In the genomic region with DNA sequence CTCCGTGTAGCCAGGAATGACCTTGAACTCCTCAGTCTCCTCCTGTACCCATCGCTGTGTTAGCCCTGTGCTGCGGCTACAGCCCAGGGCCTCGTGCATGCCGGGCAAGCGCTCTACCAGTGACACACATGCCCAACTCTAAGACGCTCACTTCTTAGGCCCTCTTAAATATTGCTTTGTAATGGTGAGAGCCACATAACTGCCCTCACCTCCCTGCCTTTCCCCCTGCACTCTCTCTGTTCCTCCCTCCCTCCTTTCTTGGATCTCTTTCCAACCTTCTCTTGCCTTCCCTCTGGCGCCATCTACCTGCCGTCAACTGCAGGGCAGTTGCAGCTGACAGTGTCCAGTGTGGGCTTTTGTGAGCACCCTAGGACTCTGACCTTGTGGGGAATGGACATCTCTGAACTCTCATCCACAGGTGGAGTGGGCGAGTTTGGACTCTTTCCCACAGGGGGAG, we compare ENCODE assay signal across 8 mouse cellular contexts. TPM values are rescaled to one million over a fixed set of nuclear protein-coding genes. Genes with fewer than 3 reads are reported as not detected.
DNase-seq lines count a peak whose midpoint lies in the region; ATAC-seq lines count a peak whose summit lies in the region.

No protein-coding gene starts in this region.

- no peaks in the 10 kb centered on the region for H3K4me1 ChIP-seq in forebrain, embryonic 12.5 days
- peaks cover 24% of the 10 kb centered on the region for H3K4me1 ChIP-seq in liver, embryonic 15.5 days (replicated peaks)
- H3K4me1 ChIP-seq in neural tube, embryonic 11.5 days (ENCODE audit: control insufficient read depth, insufficient read depth, low read length) = no peaks in the 10 kb centered on the region
- peaks cover 6% of the 10 kb centered on the region; the same call in 1 of the 2 replicates for H3K4me1 ChIP-seq in stomach, embryonic 16.5 days (ENCODE audit: control insufficient read depth, insufficient read depth, low read length)

- no peaks in the 10 kb centered on the region; the same call in 1 of the 2 replicates for H3K27me3 ChIP-seq in forebrain, embryonic 12.5 days
- H3K27me3 ChIP-seq in liver, embryonic 15.5 days = 0 out of 2 replicates have a peak, but pooled peaks cover 5% of the 10 kb centered on the region
- H3K27me3 ChIP-seq in neural tube, embryonic 11.5 days (ENCODE audit: control insufficient read depth, insufficient read depth, low read length) = no peaks in the 10 kb centered on the region
- H3K27me3 ChIP-seq in stomach, embryonic 16.5 days (ENCODE audit: control insufficient read depth, insufficient read depth, low read length) = no peaks in the 10 kb centered on the region

- H3K4me3 ChIP-seq in forebrain, embryonic 12.5 days (replicated peaks) = no peak overlapping the region
- no peak overlapping the region for H3K4me3 ChIP-seq in liver, embryonic 15.5 days (replicated peaks)
- H3K4me3 ChIP-seq in neural tube, embryonic 11.5 days (ENCODE audit: low read depth, low read length) = no peak overlapping the region
- H3K4me3 ChIP-seq in stomach, embryonic 16.5 days (replicated peaks; ENCODE audit: low read length) = no peak overlapping the region

- H3K9me3 ChIP-seq in forebrain, embryonic 12.5 days = no peaks in the 10 kb centered on the region
- no peaks in the 10 kb centered on the region for H3K9me3 ChIP-seq in liver, embryonic 15.5 days (replicated peaks)
- H3K9me3 ChIP-seq in neural tube, embryonic 11.5 days (ENCODE audit: control insufficient read depth, low read length) = no peaks in the 10 kb centered on the region
- no peaks in the 10 kb centered on the region for H3K9me3 ChIP-seq in stomach, embryonic 16.5 days (replicated peaks; ENCODE audit: control insufficient read depth, low read length)

- H3K9ac ChIP-seq in forebrain, embryonic 12.5 days = no peak overlapping the region
- no peak overlapping the region for H3K9ac ChIP-seq in liver, embryonic 15.5 days
- H3K9ac ChIP-seq in neural tube, embryonic 11.5 days (ENCODE audit: low read length) = no peak overlapping the region
- H3K9ac ChIP-seq in stomach, embryonic 16.5 days (ENCODE audit: low read length) = no peak overlapping the region

- ATAC-seq in CD4-positive, CD25-positive, alpha-beta regulatory T cell, adult 4 months = peak; percentile 3
- peak; percentile 62 for ATAC-seq in forebrain, embryonic 12.5 days (ENCODE audit: low FRiP score)
- peak; percentile 58 for ATAC-seq in liver, embryonic 15.5 days (ENCODE audit: insufficient read depth)
- peak; percentile 62 for ATAC-seq in neural tube, embryonic 11.5 days (ENCODE audit: insufficient read depth, low FRiP score, low TSS enrichment)
- ATAC-seq in stomach, embryonic 16.5 days (ENCODE audit: insufficient read depth, low FRiP score) = peak; percentile 38; the same call in 1 of the 2 replicates

- 34% methylated on average over 10 of the region's 10 CpGs for WGBS in forebrain, embryonic 12.5 days
- 32% methylated on average over 10 of the region's 10 CpGs for WGBS in liver, embryonic 15.5 days (ENCODE audit: insufficient replicate concordance)
- 40% methylated on average over 10 of the region's 10 CpGs for WGBS in neural tube, embryonic 11.5 days
- WGBS in stomach, embryonic 16.5 days = 26% methylated on average over 10 of the region's 10 CpGs

- peak; percentile 54 for DNase-seq in c-Kit-positive CD71-positive TER-119-negative erythroid progenitor cells, embryonic 14.5 days (ENCODE audit: low read depth)
- peak; percentile 89 to 92 for DNase-seq in heart, postnatal 10 days
- DNase-seq in kidney, postnatal 4 days = peak; percentile 91 to 93
- peak; percentile 76 for DNase-seq in neural tube, embryonic 11.5 days (ENCODE audit: low spot score)

- no peak overlapping the region for H3K4me2 ChIP-seq in forebrain, embryonic 12.5 days
- peak overlapping the region; percentile 16; the same call in 1 of the 2 replicates for H3K4me2 ChIP-seq in liver, embryonic 15.5 days
- H3K4me2 ChIP-seq in neural tube, embryonic 11.5 days (ENCODE audit: low read depth) = no peak overlapping the region
- H3K4me2 ChIP-seq in stomach, embryonic 16.5 days (ENCODE audit: low read depth, low read length) = no peak overlapping the region

- no peaks in the 10 kb centered on the region for H3K36me3 ChIP-seq in forebrain, embryonic 12.5 days (replicated peaks)
- H3K36me3 ChIP-seq in liver, embryonic 15.5 days (replicated peaks) = no peaks in the 10 kb centered on the region
- H3K36me3 ChIP-seq in neural tube, embryonic 11.5 days (ENCODE audit: control insufficient read depth, insufficient read depth, low read length) = no peaks in the 10 kb centered on the region
- H3K36me3 ChIP-seq in stomach, embryonic 16.5 days (ENCODE audit: control insufficient read depth, insufficient read depth, low read length) = no peaks in the 10 kb centered on the region

- H3K27ac ChIP-seq in forebrain, embryonic 12.5 days = no peak overlapping the region
- H3K27ac ChIP-seq in liver, embryonic 15.5 days (replicated peaks) = no peak overlapping the region
- no peak overlapping the region for H3K27ac ChIP-seq in neural tube, embryonic 11.5 days (ENCODE audit: low read depth, low read length)
- no peak overlapping the region for H3K27ac ChIP-seq in stomach, embryonic 16.5 days (ENCODE audit: low read length)

- intact Hi-C loops in heart, postnatal 10 days (cut with DNase I) = loop anchor here (2.0 to 10.0 kb wide), 3 partner anchors 36 to 606 kb away; a partner anchor contains a TSS

RNA-seq across cellular contexts. Expression of a gene that starts 38.5 kb away (rescaled TPM):
- not detected for polyA plus RNA-seq in CD4-positive, CD25-positive, alpha-beta regulatory T cell, adult 4 months (2017; shearing (Covaris generic))
- polyA plus RNA-seq in forebrain, embryonic 12.5 days (2016; fragmentation: Nextera tagmentation; extraction: Ambion mirVana) = 0.09 TPM in 1 of 2 replicates, not detected in the other
- total RNA-seq in heart, postnatal 10 days (2021) = under 1 TPM in 1 of 2 experiments, not detected in 1; 0.10 TPM
- 0.03 and 0.07 TPM in 2 replicates for polyA plus RNA-seq in liver, embryonic 15.5 days (2015; fragmentation: Nextera tagmentation; extraction: Ambion mirVana)
- polyA plus RNA-seq in neural tube, embryonic 11.5 days (2014; fragmentation: Nextera tagmentation; extraction: Ambion mirVana) = 0.09 TPM in 1 of 2 replicates, not detected in the other
- 0.17 and 0.43 TPM in 2 replicates for polyA plus RNA-seq in stomach, embryonic 16.5 days (2015; fragmentation: Nextera tagmentation; extraction: Ambion mirVana)

Comparison
In these comparisons a context has a peak if more than half of its experiments do, and no peak if none do; other contexts are left out.
1. ATAC-seq: peak in every context shown above with its lines; median percentile 62 in forebrain, embryonic 12.5 days; 62 in neural tube, embryonic 11.5 days; 58 in liver, embryonic 15.5 days; 38 in stomach, embryonic 16.5 days; 3 in CD4-positive, CD25-positive, alpha-beta regulatory T cell, adult 4 months.